Mouse (Mus musculus) embryonic facial prominence, embryonic 12.5 days (tissue): Measurements from ENCODE around the gene Ebf1. TPM values are rescaled to one million over a fixed set of nuclear protein-coding genes. Genes with fewer than 3 reads are reported as not detected.

Source experiments
- ATAC-seq: fragments of 200-750 bp; cut with Nextera tagmentation; 2 replicates; pipeline ENCODE4 v1.8.0; 2017; ENCODE audit not compliant: insufficient number of reproducible peaks, insufficient read depth, low FRiP score, low TSS enrichment
- H3K27ac ChIP-seq: fragments of 300-500 bp; sonication (generic); 2 replicates; pipeline ENCODE4 v1.5.1; 2016; ENCODE audit warnings: mild to moderate bottlenecking
- H3K27me3 ChIP-seq: fragments of 300-500 bp; sonication (generic); 2 replicates; pipeline ENCODE4 v1.6.1; 2016; ENCODE audit warnings: mild to moderate bottlenecking, moderate library complexity
- H3K36me3 ChIP-seq: fragments of 300-500 bp; sonication (generic); 2 replicates; pipeline ENCODE4 v1.6.1; 2016; ENCODE audit warnings: mild to moderate bottlenecking
- H3K4me1 ChIP-seq: fragments of 300-500 bp; sonication (generic); 2 replicates; pipeline ENCODE4 v1.6.1; 2016
- H3K4me2 ChIP-seq: fragments of 300-500 bp; sonication (generic); replicated peaks from 2 replicates; pipeline ENCODE4 v1.6.1; 2016; ENCODE audit warnings: mild to moderate bottlenecking, moderate library complexity
- H3K4me3 ChIP-seq: fragments of 300-500 bp; sonication (generic); 2 replicates; pipeline ENCODE4 v1.5.1; 2016; ENCODE audit warnings: mild to moderate bottlenecking
- H3K9ac ChIP-seq: fragments of 300-500 bp; sonication (generic); 2 replicates; pipeline ENCODE4 v1.6.1; 2016; ENCODE audit warnings: mild to moderate bottlenecking, moderate library complexity
- H3K9me3 ChIP-seq: fragments of 300-500 bp; sonication (generic); 2 replicates; pipeline ENCODE4 v1.6.1; 2016; ENCODE audit warnings: mild to moderate bottlenecking, moderate library complexity
- WGBS: fragments of 180-500 bp; shearing (Covaris S2); methylation state at CpG from one replicate; pipeline ENCODE4 v1.1.7; 2016; 5-methylcytosine and 5-hydroxymethylcytosine counted together
- polyA plus RNA-seq: library from polyadenylated mRNA; unstranded; fragments of >200 nt; fragmentation: Nextera tagmentation; extraction: Ambion mirVana; gene quantifications from 2 replicates; pipeline ENCODE4 v1.2.1, GENCODE M21; 2016

Gene Ebf1
- polyA plus RNA-seq, 1 experiment from 2014 or later: 66.2 TPM

DNA sequence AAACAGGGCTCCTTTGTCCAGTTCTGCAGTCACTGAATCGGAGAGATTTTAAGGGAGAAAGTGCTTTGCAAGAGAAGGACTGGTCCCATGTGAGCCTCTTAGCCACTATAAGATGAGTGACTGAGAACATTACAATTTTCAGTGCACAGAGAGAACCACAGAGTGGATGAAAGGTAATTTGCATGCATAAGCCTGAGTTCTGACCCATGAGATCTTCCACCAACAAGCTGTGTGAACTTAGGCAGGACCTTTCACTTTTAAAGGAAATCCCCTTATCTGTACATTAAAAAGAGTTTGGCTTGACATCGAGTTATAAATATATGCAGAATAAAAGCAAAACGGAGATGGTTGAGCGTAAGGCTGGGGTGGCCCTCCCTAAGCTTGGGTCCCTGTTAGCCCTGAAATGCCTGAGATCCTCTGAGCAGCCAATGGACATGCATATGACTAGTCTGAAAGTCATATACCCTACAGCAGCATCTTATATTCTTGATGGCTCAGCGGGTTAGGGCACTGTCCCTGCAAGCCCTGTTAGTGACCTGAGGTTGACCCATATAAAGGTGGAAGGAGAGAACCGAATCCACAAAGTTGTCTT, 92.8 kb downstream of the Ebf1 start:
- no peak for ATAC-seq
- Histone ChIP-seq H3K9ac (no peak overlapping the region), H3K4me2 (no peak overlapping the region), H3K4me3 (no peak overlapping the region), H3K4me1 (peaks cover 19% of the 10 kb centered on the region), H3K36me3 (no peaks in the 10 kb centered on the region), H3K27me3 (no peaks in the 10 kb centered on the region), H3K27ac (0 out of 2 replicates have a peak overlapping the region, but pooled peaks have one; percentile 12), H3K9me3 (no peaks in the 10 kb centered on the region)
- WGBS: 72% methylated on average over 6 of the region's 6 CpGs

DNA sequence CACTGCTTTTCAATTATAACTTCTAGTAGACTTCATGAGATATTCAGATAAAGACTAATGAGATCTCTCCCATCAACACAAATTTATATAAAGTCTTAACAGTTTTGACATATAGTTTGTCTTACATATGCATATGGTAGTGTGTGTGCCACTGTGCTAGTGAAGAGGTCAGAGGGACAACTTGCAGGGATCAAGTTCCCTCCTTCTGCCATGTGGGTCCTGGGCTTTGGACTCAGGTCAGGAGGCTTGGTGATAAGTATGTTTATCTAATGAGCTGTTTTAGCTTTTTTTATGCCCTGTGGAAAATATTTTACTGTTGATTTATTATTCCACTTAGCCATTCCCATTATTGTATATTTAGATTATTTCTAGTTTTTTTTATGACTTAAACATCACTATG, 93.7 kb downstream of the Ebf1 start:
- H3K36me3 ChIP-seq: no peaks in the 10 kb centered on the region
- no peak overlapping the region for H3K4me3 ChIP-seq
- no peak for ATAC-seq
- peaks cover 23% of the 10 kb centered on the region for H3K4me1 ChIP-seq
- H3K27ac ChIP-seq: no peak overlapping the region
- no peak overlapping the region for H3K4me2 ChIP-seq
- no peaks in the 10 kb centered on the region for H3K27me3 ChIP-seq
- no peak overlapping the region for H3K9ac ChIP-seq
- no peaks in the 10 kb centered on the region for H3K9me3 ChIP-seq

DNA sequence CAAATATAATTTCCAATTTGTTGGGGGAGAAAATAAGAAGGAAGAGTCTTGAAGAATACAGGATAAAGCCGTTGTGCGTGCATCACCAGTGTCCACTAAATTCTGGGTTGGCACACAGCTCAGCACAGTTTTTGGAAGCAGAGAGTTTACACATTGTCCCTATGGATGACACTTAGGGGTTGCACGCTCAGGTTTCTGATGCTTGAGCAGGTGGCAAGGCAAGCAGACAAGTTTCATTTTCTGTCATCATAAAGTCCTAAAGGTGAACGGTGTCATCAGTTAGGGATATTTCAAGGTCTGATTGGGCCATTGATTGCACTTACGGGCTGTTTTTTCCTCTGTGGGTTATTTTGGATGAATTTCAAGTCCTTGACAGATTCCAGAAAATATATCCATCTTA, 97.1 kb downstream of the Ebf1 start:
- no peaks in the 10 kb centered on the region for H3K36me3 ChIP-seq
- H3K4me3 ChIP-seq: no peak overlapping the region
- no peaks in the 10 kb centered on the region for H3K27me3 ChIP-seq
- no peak overlapping the region for H3K4me2 ChIP-seq
- H3K4me1 ChIP-seq: peaks cover 18% of the 10 kb centered on the region; the same call in 1 of the 2 replicates
- ATAC-seq: no peak
- H3K27ac ChIP-seq: no peak overlapping the region
- 84% methylated on average over 5 of the region's 5 CpGs for WGBS
- no peaks in the 10 kb centered on the region for H3K9me3 ChIP-seq
- H3K9ac ChIP-seq: no peak overlapping the region

DNA sequence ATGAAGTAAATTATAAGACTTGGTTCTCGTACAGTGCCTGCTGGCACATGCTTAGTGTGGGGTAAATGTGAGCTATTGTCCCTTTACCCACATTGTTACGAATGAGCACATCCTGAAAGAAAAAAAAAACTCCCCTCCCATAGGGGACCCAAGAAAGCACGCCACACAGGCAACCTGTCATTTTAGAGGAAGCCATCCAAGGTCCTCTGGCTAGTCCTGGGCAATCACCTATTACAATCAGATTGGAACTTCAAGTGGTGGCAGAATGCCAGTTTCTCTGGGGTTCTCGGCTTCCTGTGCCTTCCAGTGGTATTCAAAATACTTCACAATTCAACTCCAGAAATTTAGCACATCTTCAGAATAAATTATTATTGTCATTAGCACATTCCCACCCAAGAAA, 98.7 kb downstream of the Ebf1 start:
- H3K4me2 ChIP-seq: no peak overlapping the region
- H3K27ac ChIP-seq: no peak overlapping the region
- ATAC-seq: no peak
- H3K9me3 ChIP-seq: no peaks in the 10 kb centered on the region
- 0 out of 2 replicates have a peak, but pooled peaks cover 10% of the 10 kb centered on the region for H3K4me1 ChIP-seq
- WGBS: 53% methylated on average over 4 of the region's 4 CpGs
- no peak overlapping the region for H3K9ac ChIP-seq
- H3K36me3 ChIP-seq: no peaks in the 10 kb centered on the region
- no peaks in the 10 kb centered on the region for H3K27me3 ChIP-seq
- no peak overlapping the region for H3K4me3 ChIP-seq

DNA sequence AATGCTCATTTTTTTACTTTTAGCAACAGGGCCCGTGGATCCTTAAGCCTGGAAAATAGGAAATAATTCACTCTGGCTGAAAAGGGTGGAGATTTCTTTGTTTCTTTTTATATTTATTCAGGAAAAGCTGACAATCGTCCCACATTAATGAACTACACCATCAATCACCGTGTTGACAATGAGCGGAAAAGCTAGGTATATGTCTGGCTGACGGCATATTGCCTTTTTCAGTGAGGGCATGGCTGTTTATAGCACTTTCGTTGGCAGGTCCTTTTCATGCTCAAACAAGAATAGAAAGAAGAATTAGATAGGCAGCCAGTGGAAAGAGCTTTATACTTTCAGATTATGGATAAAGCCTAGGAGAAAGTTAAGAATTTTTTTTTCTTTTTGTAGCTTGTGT, 99.8 kb downstream of the Ebf1 start:
- H3K9me3 ChIP-seq: no peaks in the 10 kb centered on the region
- no peak overlapping the region for H3K4me3 ChIP-seq
- no peaks in the 10 kb centered on the region for H3K36me3 ChIP-seq
- no peaks in the 10 kb centered on the region for H3K27me3 ChIP-seq
- H3K4me1 ChIP-seq: 0 out of 2 replicates have a peak, but pooled peaks cover 10% of the 10 kb centered on the region
- H3K4me2 ChIP-seq: no peak overlapping the region
- H3K9ac ChIP-seq: no peak overlapping the region
- no peak for ATAC-seq
- no peak overlapping the region for H3K27ac ChIP-seq
- 71% methylated on average over 6 of the region's 6 CpGs for WGBS

DNA sequence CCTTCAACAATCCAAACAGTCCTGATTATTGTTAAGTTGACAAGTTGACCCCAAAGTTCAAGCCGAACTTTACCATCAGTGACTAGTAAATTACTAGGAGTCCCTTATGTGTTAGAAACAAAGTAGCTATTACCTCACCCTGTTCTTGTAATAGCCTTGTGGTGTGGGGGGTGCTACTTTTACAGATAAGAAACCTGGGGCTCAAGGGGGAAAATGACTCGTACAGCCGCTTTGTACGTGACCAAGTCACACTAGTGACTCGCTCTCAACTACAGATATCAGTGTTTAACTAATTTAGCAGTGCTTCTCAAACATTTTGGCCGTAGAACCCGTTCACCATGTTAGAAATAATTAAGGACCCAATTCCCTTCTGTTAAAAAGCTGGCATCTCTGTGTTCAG, 100.5 kb downstream of the Ebf1 start:
- Histone ChIP-seq H3K27ac (no peak overlapping the region), H3K9ac (no peak overlapping the region), H3K4me1 (0 out of 2 replicates have a peak, but pooled peaks cover 10% of the 10 kb centered on the region), H3K27me3 (no peaks in the 10 kb centered on the region), H3K4me3 (no peak overlapping the region), H3K9me3 (no peaks in the 10 kb centered on the region), H3K36me3 (no peaks in the 10 kb centered on the region), H3K4me2 (no peak overlapping the region)
- ATAC-seq: no peak
- 60% methylated on average over 7 of the region's 7 CpGs for WGBS

DNA sequence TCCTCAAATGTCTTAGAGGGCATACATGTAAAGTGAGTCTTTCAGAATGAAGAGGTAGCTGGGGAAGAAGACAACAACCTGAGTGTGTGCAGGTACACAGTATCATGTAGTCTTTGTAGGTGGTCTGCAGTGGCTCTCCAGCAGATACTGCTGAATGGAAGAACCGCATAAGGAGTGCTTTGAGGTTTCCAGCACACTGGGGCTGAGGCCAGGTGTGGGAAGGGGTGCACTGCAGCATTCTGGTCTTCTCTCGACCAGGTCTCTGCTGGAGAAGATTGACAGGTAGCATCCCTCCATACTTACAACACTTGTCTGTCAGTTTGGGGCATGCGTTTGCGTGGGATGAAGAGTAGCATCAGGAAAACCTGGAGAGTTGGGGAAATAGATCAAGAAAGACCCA, 104.9 kb downstream of the Ebf1 start:
- Histone ChIP-seq H3K4me1 (no peaks in the 10 kb centered on the region), H3K4me2 (no peak overlapping the region), H3K9ac (no peak overlapping the region), H3K27ac (no peak overlapping the region), H3K36me3 (no peaks in the 10 kb centered on the region), H3K27me3 (no peaks in the 10 kb centered on the region), H3K4me3 (no peak overlapping the region), H3K9me3 (no peaks in the 10 kb centered on the region)
- 87% methylated on average over 4 of the region's 4 CpGs for WGBS
- no peak for ATAC-seq

DNA sequence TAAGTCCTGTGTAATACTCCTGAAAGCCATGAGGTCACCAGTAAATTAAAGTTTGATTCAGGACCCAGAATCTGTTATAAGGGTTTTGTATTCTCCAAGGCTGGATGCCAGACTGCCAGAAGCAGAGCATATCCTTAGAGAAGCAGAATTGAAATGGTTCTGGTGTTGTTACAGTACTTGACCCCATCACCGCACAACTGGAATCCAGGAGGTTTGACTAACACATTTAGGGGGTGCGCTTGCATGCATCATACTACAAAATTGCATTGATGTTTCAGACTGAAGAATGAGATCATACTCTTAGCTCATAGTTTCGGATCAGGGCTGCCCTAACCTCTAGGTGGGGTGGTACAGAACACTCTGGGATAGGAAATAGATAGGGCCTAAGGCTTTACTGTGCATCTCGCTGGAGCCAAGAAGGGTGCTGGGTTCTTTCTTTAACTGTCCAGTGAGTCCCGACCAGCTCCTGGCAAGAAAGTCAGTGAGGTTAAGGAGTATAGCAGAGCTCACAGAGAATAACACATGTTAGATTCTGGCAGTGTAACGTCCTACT, 106.9 kb downstream of the Ebf1 start:
- H3K27ac ChIP-seq: no peak overlapping the region
- no peak overlapping the region for H3K9ac ChIP-seq
- H3K9me3 ChIP-seq: no peaks in the 10 kb centered on the region
- no peak overlapping the region for H3K4me3 ChIP-seq
- no peaks in the 10 kb centered on the region for H3K27me3 ChIP-seq
- H3K4me2 ChIP-seq: no peak overlapping the region
- H3K36me3 ChIP-seq: no peaks in the 10 kb centered on the region
- 81% methylated on average over 6 of the region's 6 CpGs for WGBS
- ATAC-seq: no peak
- H3K4me1 ChIP-seq: peaks cover 5% of the 10 kb centered on the region; the same call in 1 of the 2 replicates

DNA sequence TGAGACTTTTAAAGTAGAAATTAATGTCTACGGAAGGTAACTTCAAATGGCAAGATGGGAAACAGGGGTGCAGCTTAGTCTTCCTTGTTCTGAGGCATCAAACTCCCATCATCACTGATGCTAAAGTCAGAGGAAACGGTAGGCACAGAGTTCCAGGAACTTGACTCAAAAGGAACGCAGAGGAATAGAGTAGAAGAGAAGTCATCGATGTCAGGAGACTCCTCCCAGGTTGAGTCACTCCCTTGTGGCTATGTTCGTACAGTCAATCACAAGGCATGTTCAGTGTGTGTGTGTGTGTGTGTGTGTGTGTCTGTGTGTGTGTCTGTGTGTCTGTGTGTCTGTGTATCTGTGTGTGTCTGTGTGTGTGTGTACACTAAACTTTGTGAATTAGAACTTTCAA, 108.6 kb downstream of the Ebf1 start:
- no peaks in the 10 kb centered on the region for H3K27me3 ChIP-seq
- no peaks in the 10 kb centered on the region for H3K9me3 ChIP-seq
- no peak for ATAC-seq
- no peak overlapping the region for H3K4me2 ChIP-seq
- WGBS: 87% methylated on average over 5 of the region's 5 CpGs
- H3K27ac ChIP-seq: no peak overlapping the region
- peaks cover 5% of the 10 kb centered on the region; the same call in 1 of the 2 replicates for H3K4me1 ChIP-seq
- H3K9ac ChIP-seq: no peak overlapping the region
- H3K4me3 ChIP-seq: no peak overlapping the region
- no peaks in the 10 kb centered on the region for H3K36me3 ChIP-seq

DNA sequence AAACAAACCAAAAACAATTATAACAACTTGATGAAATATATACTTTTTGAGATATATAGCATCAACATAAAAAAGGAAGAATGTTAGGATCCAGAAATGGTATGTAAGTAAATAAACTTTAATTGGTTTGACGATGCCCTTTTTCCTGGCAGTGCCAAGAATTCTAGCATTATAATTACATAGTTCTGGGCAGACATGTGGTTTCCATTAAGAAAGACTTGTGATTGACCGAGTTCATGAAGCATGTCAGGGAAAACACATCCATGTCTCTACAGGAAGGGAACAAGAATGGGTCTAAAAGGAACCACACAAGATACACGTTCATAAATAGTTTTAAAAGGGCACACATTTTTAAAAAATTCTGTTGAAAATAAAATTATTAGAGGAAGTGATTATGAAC, 110.3 kb downstream of the Ebf1 start:
- no peak overlapping the region for H3K27ac ChIP-seq
- no peaks in the 10 kb centered on the region for H3K27me3 ChIP-seq
- no peak overlapping the region for H3K9ac ChIP-seq
- WGBS: 21% methylated on average over 3 of the region's 3 CpGs
- H3K4me3 ChIP-seq: no peak overlapping the region
- no peak overlapping the region for H3K4me2 ChIP-seq
- H3K9me3 ChIP-seq: no peaks in the 10 kb centered on the region
- H3K36me3 ChIP-seq: no peaks in the 10 kb centered on the region
- H3K4me1 ChIP-seq: peaks cover 8% of the 10 kb centered on the region; the same call in 1 of the 2 replicates
- no peak for ATAC-seq

DNA sequence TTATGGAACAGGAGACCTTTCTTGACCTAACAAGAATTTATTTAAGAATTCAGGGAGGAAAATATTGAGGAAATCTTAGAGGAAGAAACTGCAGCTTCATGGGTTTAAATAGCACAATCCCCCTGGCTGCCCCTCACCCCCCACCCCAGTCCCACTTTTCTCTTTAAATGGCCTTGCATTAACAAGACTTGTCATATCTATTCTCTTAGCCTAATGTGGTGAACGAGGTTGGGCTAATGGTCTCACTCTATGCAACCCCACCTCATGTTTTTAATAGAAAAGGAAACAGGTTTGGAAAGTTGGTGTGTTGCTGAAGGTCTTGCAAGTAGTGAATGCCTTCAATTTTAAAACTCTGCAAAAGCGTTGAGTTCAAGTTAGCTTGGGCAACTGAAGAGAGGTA, 110.7 kb downstream of the Ebf1 start:
- no peaks in the 10 kb centered on the region for H3K27me3 ChIP-seq
- 54% methylated on average over 2 of the region's 2 CpGs for WGBS
- no peak overlapping the region for H3K27ac ChIP-seq
- H3K9ac ChIP-seq: no peak overlapping the region
- no peak for ATAC-seq
- no peaks in the 10 kb centered on the region for H3K36me3 ChIP-seq
- H3K4me3 ChIP-seq: no peak overlapping the region
- H3K9me3 ChIP-seq: no peaks in the 10 kb centered on the region
- no peak overlapping the region for H3K4me2 ChIP-seq
- peaks cover 8% of the 10 kb centered on the region; the same call in 1 of the 2 replicates for H3K4me1 ChIP-seq

DNA sequence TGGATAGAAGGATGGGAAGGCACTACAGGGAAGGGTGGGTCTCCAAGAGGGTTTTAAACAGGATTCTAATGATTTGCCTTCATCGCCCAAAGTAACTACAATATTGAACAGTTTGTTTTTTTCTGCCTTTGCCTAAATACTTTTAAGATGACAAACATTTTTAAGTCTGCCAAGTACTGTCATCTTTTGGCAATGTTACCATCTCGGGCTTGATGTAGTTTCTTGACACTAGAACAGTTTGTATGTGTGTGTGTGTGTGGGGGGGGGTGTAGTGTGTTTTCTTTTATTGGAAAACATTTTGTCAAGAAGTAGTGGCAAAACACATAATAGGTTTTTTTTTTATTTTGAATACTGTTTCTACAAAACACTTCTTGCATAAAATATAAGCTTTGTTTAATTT, 111.2 kb downstream of the Ebf1 start:
- no peak overlapping the region for H3K9ac ChIP-seq
- H3K4me1 ChIP-seq: peaks cover 8% of the 10 kb centered on the region; the same call in 1 of the 2 replicates
- H3K36me3 ChIP-seq: no peaks in the 10 kb centered on the region
- no peak overlapping the region for H3K4me3 ChIP-seq
- WGBS: 88% methylated on average over 2 of the region's 2 CpGs
- H3K9me3 ChIP-seq: no peaks in the 10 kb centered on the region
- H3K27ac ChIP-seq: no peak overlapping the region
- ATAC-seq: no peak
- no peaks in the 10 kb centered on the region for H3K27me3 ChIP-seq
- H3K4me2 ChIP-seq: no peak overlapping the region
